Mouse (Mus musculus): Measurements from ENCODE around the gene Reck.

DNA sequence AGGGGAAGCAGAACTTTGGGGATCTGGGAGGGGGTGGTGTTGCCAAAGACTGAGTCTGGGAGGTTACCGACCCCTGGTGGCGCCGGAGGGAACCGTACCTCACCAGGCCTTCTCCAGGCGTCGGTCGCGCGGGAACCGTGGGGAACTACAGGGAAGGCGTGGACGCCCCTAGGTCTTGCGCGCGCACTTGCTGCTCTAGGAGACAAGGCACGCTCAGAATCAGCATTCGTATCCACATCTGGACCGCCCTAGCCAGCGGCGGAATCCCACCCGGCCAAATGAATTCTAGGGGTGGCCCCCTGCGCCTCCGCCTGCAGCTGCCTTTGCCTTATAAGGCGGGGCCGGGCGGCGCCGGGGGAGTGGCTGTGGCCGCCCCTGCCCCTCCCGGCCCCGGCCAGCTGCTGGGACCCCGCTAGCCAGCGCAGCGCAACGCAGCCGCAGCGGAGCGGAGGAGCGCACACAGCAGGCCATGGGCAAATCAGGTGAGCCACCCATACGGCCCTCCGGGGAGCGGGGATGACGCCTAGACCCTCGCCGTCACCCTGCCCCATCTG lies 82.0 kb downstream of the Reck start, which contains the start of gene Glipr2:
- peak; percentile 93 for TF ChIP-seq CTCF (IDR thresholded peaks at IDR 0.05; ENCODE audit: low read depth)
- no peak for TF ChIP-seq EP300 (IDR thresholded peaks at IDR 0.05; ENCODE audit: low read depth)
